Mouse (Mus musculus) hindbrain, embryonic 14.5 days (tissue): ENCODE results near the gene Tmem143. TPM values are rescaled to one million over a fixed set of nuclear protein-coding genes. Genes with fewer than 3 reads are reported as not detected.

Experiments used
- ATAC-seq: fragments of 200-750 bp; cut with Nextera tagmentation; 2 replicates; pipeline ENCODE4 v1.8.0; 2017; ENCODE audit warnings: moderate number of reproducible peaks, mild to moderate bottlenecking, moderate TSS enrichment, moderate library complexity; ENCODE audit not compliant: low FRiP score
- DNase-seq: peaks from one replicate; pipeline ENCODE4 v3.0.0-alpha.2; 2015; ENCODE audit warnings: low spot score
- H3K27ac ChIP-seq: fragments of 300-500 bp; sonication (generic); 2 replicates; pipeline ENCODE4 v1.5.1; 2014; ENCODE audit warnings: mild to moderate bottlenecking, moderate library complexity
- H3K27me3 ChIP-seq: fragments of 300-500 bp; sonication (generic); 2 replicates; pipeline ENCODE4 v1.6.1; 2014; ENCODE audit warnings: mild to moderate bottlenecking, low read length, mixed read lengths; ENCODE audit not compliant: control insufficient read depth, insufficient read depth
- H3K36me3 ChIP-seq: fragments of 300-500 bp; sonication (generic); replicated peaks from 2 replicates; pipeline ENCODE4 v1.6.1; 2014; ENCODE audit not compliant: control insufficient read depth, insufficient read depth
- H3K4me1 ChIP-seq: fragments of 300-500 bp; sonication (generic); replicated peaks from 2 replicates; pipeline ENCODE4 v1.6.1; 2014; ENCODE audit warnings: antibody characterized with exemption, low read length, mixed read lengths; ENCODE audit not compliant: control insufficient read depth, insufficient read depth
- H3K4me2 ChIP-seq: fragments of 300-500 bp; sonication (generic); replicated peaks from 2 replicates; pipeline ENCODE4 v1.6.1; 2014; ENCODE audit warnings: mild to moderate bottlenecking, moderate library complexity
- H3K4me3 ChIP-seq: fragments of 300-500 bp; sonication (generic); replicated peaks from 2 replicates; pipeline ENCODE4 v1.5.1; 2014; ENCODE audit warnings: mild to moderate bottlenecking, low read length
- H3K9ac ChIP-seq: fragments of 300-500 bp; sonication (generic); 2 replicates; pipeline ENCODE4 v1.6.1; 2014
- H3K9me3 ChIP-seq: fragments of 300-500 bp; sonication (generic); 2 replicates; pipeline ENCODE4 v1.6.1; 2016; ENCODE audit warnings: low read length; ENCODE audit not compliant: control insufficient read depth
- WGBS: fragments of 180-500 bp; shearing (Covaris S2); extraction: QIAGEN DNeasy Blood & Tissue Kit; methylation state at CpG from one replicate; pipeline ENCODE4 v1.1.7; 2014; 5-methylcytosine and 5-hydroxymethylcytosine counted together
- polyA plus RNA-seq: library from polyadenylated mRNA; unstranded; fragments of >200 nt; fragmentation: Nextera tagmentation; extraction: Ambion mirVana; gene quantifications from 2 replicates; pipeline ENCODE4 v1.2.1, GENCODE M21; 2014

Gene Tmem143
- polyA plus RNA-seq, result 4.3 and 5.6 TPM in 2 replicates

GRCm38 (mm10) chr7:45896517-45897257 lies at the start of gene Tmem143, which contains the start of gene Syngr4:
Gene Tmem143 (plus strand): TSS chr7:45896941.
Gene Syngr4 (minus strand): TSS chr7:45896714.
- H3K9me3 ChIP-seq, result no peaks in the 10 kb centered on the region
- peak within 1 kb of the TSS; percentile 71 for H3K9ac ChIP-seq
- peak within 1 kb of the TSS; percentile 99 for H3K4me2 ChIP-seq
- no peaks in the 10 kb centered on the region for H3K27me3 ChIP-seq
- H3K36me3 ChIP-seq, result no peaks in the 10 kb centered on the region
- peak within 1 kb of the TSS; percentile 52 for H3K4me3 ChIP-seq
- DNase-seq, result peak; percentile 99
- ATAC-seq, result peak; percentile 92
- peaks cover 13% of the 10 kb centered on the region for H3K4me1 ChIP-seq
- WGBS, result 1% methylated on average over 40 of the region's 40 CpGs
- H3K27ac ChIP-seq, result peak within 1 kb of the TSS; percentile 77

DNA sequence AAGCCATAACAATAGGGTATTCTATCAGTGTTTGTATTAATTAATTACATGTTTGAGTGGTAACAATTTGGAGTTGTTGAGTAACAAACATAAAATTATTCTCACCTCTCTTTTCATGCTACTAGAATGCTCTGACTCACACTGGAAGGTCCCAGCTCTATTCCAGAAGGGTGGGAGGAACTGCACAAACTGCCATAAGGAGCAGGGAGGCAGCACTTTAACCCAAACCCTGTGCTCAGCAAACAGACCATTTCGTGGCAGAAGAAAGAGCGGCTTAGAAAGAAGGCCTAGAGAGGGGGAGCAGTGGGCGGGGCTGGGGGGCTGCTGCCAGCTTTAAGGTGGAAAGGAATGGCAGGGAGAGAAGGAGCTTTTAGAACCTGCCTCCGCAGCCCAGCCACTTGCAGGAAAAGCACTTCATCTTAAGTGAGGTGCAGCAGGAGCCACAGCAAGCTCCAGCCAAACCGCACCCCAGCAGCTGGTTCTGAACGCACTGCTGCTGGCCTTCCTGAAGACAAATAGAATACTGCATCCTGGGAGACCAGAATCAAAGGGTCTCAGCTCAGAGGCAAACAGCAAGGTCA lies 48.2 kb upstream of the Tmem143 start:
- Histone ChIP-seq H3K27me3 (no peaks in the 10 kb centered on the region; the same call in 1 of the 2 replicates), H3K4me2 (no peak overlapping the region), H3K27ac (no peak overlapping the region), H3K9ac (no peak overlapping the region), H3K4me1 (no peaks in the 10 kb centered on the region), H3K36me3 (no peaks in the 10 kb centered on the region), H3K4me3 (no peak overlapping the region), H3K9me3 (no peaks in the 10 kb centered on the region)
- 11% methylated on average over 6 of the region's 6 CpGs for WGBS
- DNase-seq, result no peak
- no peak for ATAC-seq

DNA sequence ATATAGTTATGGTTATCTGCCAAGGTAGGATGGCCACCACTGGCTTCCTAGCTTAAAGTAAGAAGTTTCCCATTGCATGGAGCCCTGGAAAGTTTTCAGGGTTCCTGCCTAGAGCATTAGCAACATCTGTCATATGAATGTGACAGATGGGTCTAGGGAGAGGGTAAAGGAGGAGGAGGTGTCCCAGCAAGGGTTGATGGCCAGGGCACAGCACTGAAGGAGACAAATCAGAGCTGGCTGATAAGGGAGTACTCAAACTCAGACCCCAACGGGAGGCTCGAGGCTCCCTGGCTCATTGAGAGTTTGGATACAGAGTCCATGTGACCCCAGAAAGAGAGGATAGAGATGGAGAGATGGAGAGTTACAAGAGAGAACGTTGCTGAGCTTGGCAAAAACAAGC lies 46.1 kb upstream of the Tmem143 start:
- no peaks in the 10 kb centered on the region for H3K36me3 ChIP-seq
- ATAC-seq (no peak), DNase-seq (no peak)
- H3K4me3 ChIP-seq, result no peak overlapping the region
- H3K9ac ChIP-seq, result no peak overlapping the region
- H3K27ac ChIP-seq, result no peak overlapping the region
- WGBS, result 70% methylated on average over 3 of the region's 3 CpGs
- no peaks in the 10 kb centered on the region for H3K4me1 ChIP-seq
- H3K4me2 ChIP-seq, result no peak overlapping the region
- H3K9me3 ChIP-seq, result no peaks in the 10 kb centered on the region
- H3K27me3 ChIP-seq, result no peaks in the 10 kb centered on the region; the same call in 1 of the 2 replicates

- Histone ChIP-seq H3K9ac (no peak overlapping the region), H3K27ac (no peak overlapping the region), H3K4me1 (0 out of 2 replicates have a peak, but pooled peaks cover 5% of the 10 kb centered on the region), H3K4me3 (no peak overlapping the region), H3K4me2 (no peak overlapping the region), H3K27me3 (peaks cover 19% of the 10 kb centered on the region), H3K36me3 (no peaks in the 10 kb centered on the region), H3K9me3 (no peaks in the 10 kb centered on the region)
- ATAC-seq, result no peak
- 88% methylated on average over 12 of the region's 12 CpGs for WGBS
- DNase-seq, result no peak
Measured at GRCm38 (mm10) chr7:45853089-45853488, 43.7 kb upstream of the Tmem143 start.

GRCm38 (mm10) chr7:45856950-45857901 lies 39.5 kb upstream of the Tmem143 start:
- Histone ChIP-seq H3K27me3 (peaks cover 37% of the 10 kb centered on the region), H3K27ac (no peak overlapping the region), H3K4me2 (peak overlapping the region; percentile 41), H3K36me3 (no peaks in the 10 kb centered on the region), H3K4me3 (peak overlapping the region; percentile 19), H3K9ac (0 out of 2 replicates have a peak overlapping the region, but pooled peaks have one; percentile 18), H3K4me1 (0 out of 2 replicates have a peak, but pooled peaks cover 5% of the 10 kb centered on the region), H3K9me3 (no peaks in the 10 kb centered on the region)
- ATAC-seq (peak; percentile 33; the same call in 1 of the 2 replicates), DNase-seq (no peak)
- 5% methylated on average over 29 of the region's 30 CpGs for WGBS

DNA sequence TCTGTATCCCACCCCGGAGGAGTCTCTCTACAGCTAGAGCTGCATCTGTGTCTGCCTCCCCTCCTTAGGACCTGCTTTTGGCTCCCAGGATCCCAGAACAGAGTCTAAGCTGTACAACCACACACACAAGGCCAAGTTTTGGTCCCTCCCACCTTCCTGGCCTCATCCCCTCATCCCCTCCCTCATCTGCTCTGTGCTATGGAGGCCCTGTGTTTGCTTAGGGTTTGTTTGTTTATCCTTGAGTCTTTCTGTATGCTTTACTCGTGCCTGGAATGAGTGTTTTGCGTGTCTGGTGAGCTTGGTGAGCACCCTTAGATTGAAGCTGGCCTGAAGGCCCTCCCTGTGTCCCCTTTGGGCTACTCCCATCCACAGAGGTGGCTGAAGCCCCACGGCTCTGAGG lies 37.7 kb upstream of the Tmem143 start:
- Histone ChIP-seq H3K4me2 (no peak overlapping the region), H3K27ac (no peak overlapping the region), H3K4me3 (no peak overlapping the region), H3K27me3 (peaks cover 37% of the 10 kb centered on the region), H3K9ac (no peak overlapping the region), H3K9me3 (no peaks in the 10 kb centered on the region), H3K36me3 (no peaks in the 10 kb centered on the region), H3K4me1 (0 out of 2 replicates have a peak, but pooled peaks cover 5% of the 10 kb centered on the region)
- DNase-seq (no peak), ATAC-seq (no peak)
- WGBS, result 70% methylated on average over 4 of the region's 4 CpGs

DNA sequence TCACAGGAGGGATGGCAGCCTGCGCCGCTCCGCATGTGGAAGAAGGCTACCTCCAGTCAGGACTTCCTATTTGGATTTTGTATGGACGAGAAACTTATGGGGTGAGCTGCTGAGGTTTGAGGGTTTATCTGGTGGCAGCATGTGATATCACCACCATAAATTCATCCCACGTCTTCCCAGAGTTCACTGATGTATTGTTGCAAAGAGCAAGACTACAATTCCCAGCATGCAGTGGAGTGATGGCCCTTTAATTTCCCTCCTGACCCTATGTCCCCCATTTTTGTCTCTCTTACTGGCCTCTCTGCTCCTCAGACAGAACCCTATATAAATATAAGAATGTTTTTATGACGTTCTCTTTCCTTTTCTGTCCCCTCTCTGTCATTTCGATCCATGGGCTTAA lies 33.9 kb upstream of the Tmem143 start:
- DNase-seq (no peak), ATAC-seq (no peak)
- Histone ChIP-seq H3K9ac (no peak overlapping the region), H3K27ac (no peak overlapping the region), H3K4me2 (no peak overlapping the region), H3K9me3 (no peaks in the 10 kb centered on the region), H3K27me3 (peaks cover 30% of the 10 kb centered on the region), H3K36me3 (no peaks in the 10 kb centered on the region), H3K4me3 (no peak overlapping the region), H3K4me1 (peaks cover 6% of the 10 kb centered on the region; the same call in 1 of the 2 replicates)
- 84% methylated on average over 7 of the region's 7 CpGs for WGBS

- Histone ChIP-seq H3K27ac (no peak overlapping the region), H3K4me2 (no peak overlapping the region), H3K36me3 (no peaks in the 10 kb centered on the region), H3K4me1 (peaks cover 23% of the 10 kb centered on the region; the same call in 1 of the 2 replicates), H3K27me3 (peaks cover 19% of the 10 kb centered on the region), H3K4me3 (no peak overlapping the region), H3K9ac (no peak overlapping the region), H3K9me3 (no peaks in the 10 kb centered on the region)
- 67% methylated on average over 3 of the region's 3 CpGs for WGBS
- DNase-seq (no peak), ATAC-seq (no peak)
Measured at GRCm38 (mm10) chr7:45864435-45864834, 32.3 kb upstream of the Tmem143 start.
